9 mouse cellular contexts compared by ENCODE assay signal in genomic region chr16:94065728-94066674, GRCm38 (mm10). TPM values are rescaled to one million over a fixed set of nuclear protein-coding genes. Genes with fewer than 3 reads are reported as not detected.
DNase-seq lines count a peak whose midpoint lies in the region; ATAC-seq and TF ChIP-seq lines count a peak whose summit lies in the region.
"Had no signal": no experiment of that assay in that cellular context is flagged by ENCODE, and none has a peak within 500 bp of the region (broad histone marks: within the 10 kb centered on the region; RNA-seq: fewer than 3 reads in every experiment).

No protein-coding gene starts in this region.

- no peak overlapping the region for H3K9ac ChIP-seq in liver, adult 2 months (ENCODE audit: low read depth, low read length)
- H3K9ac ChIP-seq in neural tube, embryonic 15.5 days (replicated peaks) = no peak overlapping the region

- H3K36me3 ChIP-seq in liver, adult 2 months (ENCODE audit: control insufficient read depth, insufficient read depth, low read length) = no peaks in the 10 kb centered on the region
- no peaks in the 10 kb centered on the region for H3K36me3 ChIP-seq in neural tube, embryonic 15.5 days

- H3K79me2 ChIP-seq in liver, adult 2 months (ENCODE audit: control insufficient read depth, insufficient read depth, low read length) = no peaks in the 10 kb centered on the region

- no peaks in the 10 kb centered on the region; the same call in 1 of the 2 replicates for H3K27me3 ChIP-seq in liver, adult 2 months (ENCODE audit: control insufficient read depth, insufficient read depth, low read length)
- 0 out of 2 replicates have a peak, but pooled peaks cover 6% of the 10 kb centered on the region for H3K27me3 ChIP-seq in neural tube, embryonic 15.5 days (replicated peaks)

- TF ChIP-seq CTCF in liver, adult 2 months (IDR thresholded peaks at IDR 0.05; ENCODE audit: low read depth, low read length) = no peak

- no peak overlapping the region for H3K27ac ChIP-seq in liver, adult 2 months (replicated peaks; ENCODE audit: insufficient read depth, low read depth, low read length)
- H3K27ac ChIP-seq in neural tube, embryonic 15.5 days (replicated peaks) = no peak overlapping the region

- H3K9me3 ChIP-seq in neural tube, embryonic 15.5 days (replicated peaks) = no peaks in the 10 kb centered on the region

- no peaks in the 10 kb centered on the region for H3K4me1 ChIP-seq in liver, adult 2 months (ENCODE audit: control insufficient read depth, insufficient read depth, low read length)
- no peaks in the 10 kb centered on the region for H3K4me1 ChIP-seq in neural tube, embryonic 15.5 days

- no peak for TF ChIP-seq POLR2A in liver, adult 2 months (IDR thresholded peaks at IDR 0.05; ENCODE audit: extremely low read depth, insufficient read depth, low read length)

- 70% methylated on average over 24 of the region's 24 CpGs for WGBS in liver, adult 2 months
- WGBS in neural tube, embryonic 15.5 days = 70% methylated on average over 24 of the region's 24 CpGs

- peak overlapping the region; percentile 26 for H3K4me2 ChIP-seq in neural tube, embryonic 15.5 days

- no peak for ATAC-seq in neural tube, embryonic 15.5 days (ENCODE audit: low FRiP score)

- H3K4me3 ChIP-seq in liver, adult 2 months (ENCODE audit: insufficient read depth, low read depth, low read length) = no peak overlapping the region; the same call in 1 of the 2 replicates
- no peak overlapping the region for H3K4me3 ChIP-seq in neural tube, embryonic 15.5 days (replicated peaks)
- H3K4me3 ChIP-seq: erythroblast, embryonic 14.5 days had no signal

- peak; percentile 13 for DNase-seq in liver, adult 2 months (ENCODE audit: extremely low read depth, low read depth, low spot score)
- no peak for DNase-seq in liver
- DNase-seq in ZHBTc4 (ENCODE audit: low read depth, low spot score) = peak; percentile 94
- peak; percentile 61 for DNase-seq in induced T-regulatory cell, adult 2 months (ENCODE audit: low read depth)
- DNase-seq in cerebellum, adult 9-10 months = no peak
- DNase-seq in adrenal gland, adult (ENCODE audit: inconsistent age in 2 of 2, low spot score in 1 of 2) = no peak
- DNase-seq: adrenal gland, postnatal 10 days had no signal

RNA-seq across cellular contexts. Expression of gene Sim2, which starts 18.7 kb away (rescaled TPM):
- not detected in 2 replicates for total RNA-seq in liver, adult 2 months (2014; rRNA removed)
- not detected in 2 replicates for polyA plus RNA-seq in liver, adult 2 months (2012; rRNA removed)
- 0.06 TPM in 1 of 2 replicates, not detected in the other for polyA plus RNA-seq in neural tube, embryonic 15.5 days (2015; fragmentation: Nextera tagmentation; extraction: Ambion mirVana)
- polyA plus RNA-seq: erythroblast, embryonic 14.5 days had no signal

RNA-seq across cellular contexts. Expression of gene Cldn14, which starts 57.4 kb away (rescaled TPM):
- total RNA-seq in liver, adult 2 months (2014; rRNA removed) = 8.4 and 14.2 TPM in 2 replicates
- 37.4 and 39.5 TPM in 2 replicates for polyA plus RNA-seq in liver, adult 2 months (2012; rRNA removed)
- polyA plus RNA-seq in neural tube, embryonic 15.5 days (2015; fragmentation: Nextera tagmentation; extraction: Ambion mirVana) = not detected in 2 replicates

Comparison
In these comparisons a context has a peak if more than half of its experiments do, and no peak if none do; other contexts are left out.
1. DNase-seq: peak in liver, adult 2 months (single experiment), ZHBTc4 (single experiment) and induced T-regulatory cell, adult 2 months (single experiment); none in liver (single experiment), cerebellum, adult 9-10 months (single experiment) and adrenal gland, adult (0 of 2).
2. RNA of gene Cldn14, which starts 57.4 kb away (polyA plus RNA-seq): 37.4 to 39.5 TPM in liver, adult 2 months; not detected in neural tube, embryonic 15.5 days; every median in the first group is over 10 times any median in the second.